In the genomic region with DNA sequence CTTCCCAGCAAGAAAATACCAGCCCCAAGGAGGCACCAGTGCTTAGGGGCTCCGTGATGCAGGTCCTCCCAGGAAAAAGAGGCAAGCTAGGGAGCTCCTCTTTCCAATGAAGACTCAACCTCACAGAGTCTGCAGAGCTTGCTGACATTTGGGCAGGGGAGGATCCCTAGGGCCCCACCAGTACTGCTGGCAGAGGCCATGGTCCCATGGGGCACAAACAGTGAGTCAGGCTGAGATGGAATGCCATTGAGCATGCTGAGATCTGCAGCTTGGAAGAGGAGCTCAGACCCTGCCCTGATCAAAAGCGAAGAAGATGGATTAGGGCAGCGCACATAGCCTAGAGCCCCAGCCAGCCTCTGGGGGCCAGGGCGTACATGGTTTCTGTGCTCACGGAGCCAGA, we compare ENCODE assay signal across 30 mouse cellular contexts. TPM values are rescaled to one million over a fixed set of nuclear protein-coding genes. Genes with fewer than 3 reads are reported as not detected.
DNase-seq lines count a peak whose midpoint lies in the region; ATAC-seq and TF ChIP-seq lines count a peak whose summit lies in the region.
"Had no signal": no experiment of that assay in that cellular context is flagged by ENCODE, and none has a peak within 500 bp of the region (broad histone marks: within the 10 kb centered on the region; RNA-seq: fewer than 3 reads in every experiment).

No protein-coding gene starts in this region.

- no peak overlapping the region for H3K9ac ChIP-seq in intestine, postnatal 0 days (ENCODE audit: low read depth, low read length)
- no peak overlapping the region for H3K9ac ChIP-seq in intestine, embryonic 16.5 days (ENCODE audit: low read depth, low read length)
- H3K9ac ChIP-seq in stomach, embryonic 16.5 days (ENCODE audit: low read length) = no peak overlapping the region
- H3K9ac ChIP-seq in kidney, embryonic 16.5 days (replicated peaks; ENCODE audit: low read length) = no peak overlapping the region
- H3K9ac ChIP-seq: embryonic facial prominence, embryonic 12.5 days; embryonic facial prominence, embryonic 15.5 days; forebrain, postnatal 0 days; heart, embryonic 13.5 days; hindbrain, embryonic 14.5 days had no signal

- no peak overlapping the region for H3K27ac ChIP-seq in intestine, postnatal 0 days (ENCODE audit: low read depth, low read length)
- no peak overlapping the region for H3K27ac ChIP-seq in intestine, embryonic 16.5 days (ENCODE audit: low read length)
- H3K27ac ChIP-seq in stomach, embryonic 16.5 days (ENCODE audit: low read length) = peak overlapping the region; percentile 24; the same call in 1 of the 2 replicates
- no peak overlapping the region for H3K27ac ChIP-seq in kidney, embryonic 16.5 days (ENCODE audit: low read length)
- H3K27ac ChIP-seq: embryonic facial prominence, embryonic 12.5 days; embryonic facial prominence, embryonic 15.5 days; gastrocnemius, adult 2 months; heart, adult 2 months; heart, embryonic 10.5 days; heart, embryonic 13.5 days; hindbrain, embryonic 14.5 days; hindbrain, postnatal 0 days had no signal

- H3K4me1 ChIP-seq in intestine, postnatal 0 days (replicated peaks; ENCODE audit: control insufficient read depth, insufficient read depth, low read length) = no peaks in the 10 kb centered on the region
- no peaks in the 10 kb centered on the region for H3K4me1 ChIP-seq in intestine, embryonic 16.5 days (ENCODE audit: control insufficient read depth, insufficient read depth, low read length)
- H3K4me1 ChIP-seq in stomach, embryonic 16.5 days (ENCODE audit: control insufficient read depth, insufficient read depth, low read length) = no peaks in the 10 kb centered on the region
- peaks cover 7% of the 10 kb centered on the region; the same call in 1 of the 2 replicates for H3K4me1 ChIP-seq in kidney, embryonic 16.5 days (ENCODE audit: insufficient read depth, low read length)
- H3K4me1 ChIP-seq: embryonic facial prominence, embryonic 12.5 days had no signal

- H3K4me3 ChIP-seq in intestine, postnatal 0 days (ENCODE audit: low read depth, low read length) = no peak overlapping the region
- no peak overlapping the region for H3K4me3 ChIP-seq in intestine, embryonic 16.5 days (ENCODE audit: low read length)
- no peak overlapping the region for H3K4me3 ChIP-seq in stomach, embryonic 16.5 days (replicated peaks; ENCODE audit: low read length)
- no peak overlapping the region for H3K4me3 ChIP-seq in kidney, embryonic 16.5 days (ENCODE audit: low read length)
- H3K4me3 ChIP-seq: embryonic facial prominence, embryonic 12.5 days; embryonic facial prominence, embryonic 15.5 days; gastrocnemius, adult 2 months; heart, adult 2 months; heart, embryonic 10.5 days; heart, embryonic 13.5 days had no signal

- H3K36me3 ChIP-seq in intestine, postnatal 0 days (ENCODE audit: control insufficient read depth, insufficient read depth) = no peaks in the 10 kb centered on the region
- H3K36me3 ChIP-seq in intestine, embryonic 16.5 days (ENCODE audit: control insufficient read depth, insufficient read depth, low read length) = no peaks in the 10 kb centered on the region
- H3K36me3 ChIP-seq in stomach, embryonic 16.5 days (ENCODE audit: control insufficient read depth, insufficient read depth, low read length) = no peaks in the 10 kb centered on the region
- no peaks in the 10 kb centered on the region for H3K36me3 ChIP-seq in kidney, embryonic 16.5 days (ENCODE audit: insufficient read depth, low read length)
- H3K36me3 ChIP-seq: embryonic facial prominence, embryonic 12.5 days; embryonic facial prominence, embryonic 15.5 days; heart, embryonic 10.5 days; heart, embryonic 13.5 days had no signal

- no peak overlapping the region for H3K4me2 ChIP-seq in intestine, postnatal 0 days (replicated peaks; ENCODE audit: low read depth)
- no peak overlapping the region for H3K4me2 ChIP-seq in intestine, embryonic 16.5 days (ENCODE audit: low read depth, low read length)
- H3K4me2 ChIP-seq in stomach, embryonic 16.5 days (ENCODE audit: low read depth, low read length) = no peak overlapping the region
- no peak overlapping the region for H3K4me2 ChIP-seq in kidney, embryonic 16.5 days (replicated peaks; ENCODE audit: low read depth, low read length)
- H3K4me2 ChIP-seq: embryonic facial prominence, embryonic 12.5 days; embryonic facial prominence, embryonic 15.5 days; heart, embryonic 13.5 days; hindbrain, embryonic 14.5 days had no signal

- WGBS in intestine, postnatal 0 days = 87% methylated on average over 5 of the region's 5 CpGs
- 87% methylated on average over 5 of the region's 5 CpGs for WGBS in intestine, embryonic 16.5 days
- WGBS in stomach, embryonic 16.5 days = 78% methylated on average over 5 of the region's 5 CpGs
- 92% methylated on average over 5 of the region's 5 CpGs for WGBS in kidney, embryonic 16.5 days

- TF ChIP-seq CTCF in intestine, postnatal 0 days (IDR thresholded peaks at IDR 0.05; ENCODE audit: low read depth) = 0 out of 2 replicates have a peak, but pooled peaks have one; percentile 0

- H3K9me3 ChIP-seq in intestine, postnatal 0 days (ENCODE audit: control insufficient read depth) = no peaks in the 10 kb centered on the region
- H3K9me3 ChIP-seq in intestine, embryonic 16.5 days (ENCODE audit: control insufficient read depth, low read length) = no peaks in the 10 kb centered on the region
- H3K9me3 ChIP-seq in stomach, embryonic 16.5 days (replicated peaks; ENCODE audit: control insufficient read depth, low read length) = no peaks in the 10 kb centered on the region
- no peaks in the 10 kb centered on the region for H3K9me3 ChIP-seq in kidney, embryonic 16.5 days (ENCODE audit: low read length)
- H3K9me3 ChIP-seq: embryonic facial prominence, embryonic 12.5 days; embryonic facial prominence, embryonic 15.5 days; heart, embryonic 10.5 days; heart, embryonic 13.5 days had no signal

- DNase-seq in 3T3-L1 (ENCODE audit: low read depth, low spot score) = peak; percentile 77
- DNase-seq in MN1 (ENCODE audit: low spot score) = peak; percentile 59
- no peak for DNase-seq in kidney, postnatal 10 days
- no peak for DNase-seq in spleen, postnatal 14 days (ENCODE audit: low spot score in 2 of 2)
- DNase-seq: adrenal gland, adult 8-10 months; B cell, adult 2 months; cerebellum, adult 11-12 months; cerebellum, adult 8-10 months; cerebellum, postnatal 10 days; forebrain, postnatal 0 days; gastrocnemius, adult 2 months; gastrocnemius, postnatal 14 days; heart, adult 2 months; heart, postnatal 14 days; heart, postnatal 4 days; kidney, adult 11 months had no signal

- H3K27me3 ChIP-seq in intestine, postnatal 0 days (replicated peaks; ENCODE audit: control insufficient read depth, insufficient read depth, low read length) = peaks cover 7% of the 10 kb centered on the region; the same call in 1 of the 2 replicates
- peaks cover 17% of the 10 kb centered on the region; the same call in 1 of the 2 replicates for H3K27me3 ChIP-seq in intestine, embryonic 16.5 days (replicated peaks; ENCODE audit: control insufficient read depth, insufficient read depth, low read length)
- peaks cover 6% of the 10 kb centered on the region; the same call in 1 of the 2 replicates for H3K27me3 ChIP-seq in stomach, embryonic 16.5 days (ENCODE audit: control insufficient read depth, insufficient read depth, low read length)
- peaks cover 13% of the 10 kb centered on the region for H3K27me3 ChIP-seq in kidney, embryonic 16.5 days (ENCODE audit: insufficient read depth, low read length)
- H3K27me3 ChIP-seq: Patski had no signal

- no peak for ATAC-seq in intestine, postnatal 0 days
- ATAC-seq in intestine, embryonic 16.5 days = no peak
- no peak for ATAC-seq in stomach, embryonic 16.5 days (ENCODE audit: insufficient read depth, low FRiP score)
- no peak for ATAC-seq in kidney, embryonic 16.5 days (ENCODE audit: low FRiP score, low TSS enrichment)
- ATAC-seq: CD4-positive, CD25-positive, alpha-beta regulatory T cell, adult 4 months; forebrain, embryonic 14.5 days; forebrain, postnatal 0 days; hindbrain, postnatal 0 days; inflammation-experienced regulatory T-cells, adult 6 months; Patski had no signal

RNA-seq across cellular contexts. Expression of a gene that starts 7.8 kb away (rescaled TPM):
- polyA plus RNA-seq in intestine, postnatal 0 days (2015; fragmentation: Nextera tagmentation; extraction: Ambion mirVana) = 0.33 and 0.39 TPM in 2 replicates
- polyA plus RNA-seq in intestine, embryonic 16.5 days (2015; fragmentation: Nextera tagmentation; extraction: Ambion mirVana) = 0.51 and 0.70 TPM in 2 replicates
- 2.6 and 2.7 TPM in 2 replicates for polyA plus RNA-seq in stomach, embryonic 16.5 days (2015; fragmentation: Nextera tagmentation; extraction: Ambion mirVana)
- 3.5 and 3.9 TPM in 2 replicates for polyA plus RNA-seq in kidney, embryonic 16.5 days (2015; fragmentation: Nextera tagmentation; extraction: Ambion mirVana)

RNA-seq across cellular contexts. Expression of a gene that starts 16.1 kb away (rescaled TPM):
- 5.6 and 6.4 TPM in 2 replicates for polyA plus RNA-seq in intestine, postnatal 0 days (2015; fragmentation: Nextera tagmentation; extraction: Ambion mirVana)
- 9.1 and 9.5 TPM in 2 replicates for polyA plus RNA-seq in intestine, embryonic 16.5 days (2015; fragmentation: Nextera tagmentation; extraction: Ambion mirVana)
- polyA plus RNA-seq in stomach, embryonic 16.5 days (2015; fragmentation: Nextera tagmentation; extraction: Ambion mirVana) = 10.5 and 12.1 TPM in 2 replicates
- 12.1 and 14.9 TPM in 2 replicates for polyA plus RNA-seq in kidney, embryonic 16.5 days (2015; fragmentation: Nextera tagmentation; extraction: Ambion mirVana)

Comparison
In these comparisons a context has a peak if more than half of its experiments do, and no peak if none do; other contexts are left out.
1. DNase-seq: peak in 3T3-L1 (single experiment) and MN1 (single experiment); none in kidney, postnatal 10 days (single experiment) and spleen, postnatal 14 days (0 of 2).